Mouse (Mus musculus): ENCODE results near the gene Hoxc4. TPM values are rescaled to one million over a fixed set of nuclear protein-coding genes. Genes with fewer than 3 reads are reported as not detected.
A peak's percentile ranks its signal among the peaks of the same experiment; 100 is the strongest.

Gene Hoxc4
- total RNA-seq, 1 experiment: 0.31 TPM

DNA sequence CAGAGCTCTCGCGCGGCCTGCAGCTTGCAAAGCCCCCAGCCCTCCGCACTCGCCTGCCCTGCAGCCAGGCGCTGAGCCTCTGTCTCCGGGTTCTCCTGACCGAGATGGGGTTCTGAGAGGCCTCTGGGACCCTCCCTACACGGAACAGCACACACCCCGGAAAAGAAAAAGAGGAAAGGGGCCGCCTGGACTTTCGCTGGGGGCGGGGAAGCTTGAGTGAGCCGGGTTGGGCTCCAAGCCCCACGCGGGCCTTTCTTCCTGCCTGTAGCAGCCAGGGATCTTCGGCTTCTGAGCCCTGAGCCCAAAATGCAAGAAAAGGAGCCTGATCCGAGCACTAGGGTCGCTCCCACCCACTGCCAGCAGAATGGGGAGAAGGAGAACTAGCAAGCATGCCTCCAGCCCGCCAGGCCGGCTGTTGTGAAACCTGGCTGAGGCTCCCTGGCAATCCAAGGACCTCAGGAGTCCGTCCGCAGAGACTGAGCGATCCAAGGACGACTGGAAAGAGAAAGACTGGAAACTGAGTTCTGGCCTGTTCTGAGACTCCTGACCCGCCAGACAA lies 6.7 kb upstream of the Hoxc4 start:
- in situ Hi-C loops (cut with MboI; ENCODE audit: low sequenced_read_pairs in 2 of 2, unreplicated experiment in 2 of 2): loop anchor here in 1 of 2 experiments (10.0 kb wide), 1 partner anchor 163 kb away; no protein-coding TSS in a partner anchor
- DNase-seq (ENCODE audit: low read depth, low spot score): no peak
- no peaks in the 10 kb centered on the region for H3K9me3 ChIP-seq (ENCODE audit: control insufficient read depth, insufficient read depth, low read depth, low read length)
- no peak overlapping the region for H3K4me3 ChIP-seq (ENCODE audit: insufficient read depth in 1 of 2, low read depth in 1 of 2, low read length in 2 of 2, poor library complexity in 1 of 2, severe bottlenecking in 1 of 2)
- no peak overlapping the region for H3K9ac ChIP-seq (ENCODE audit: insufficient read depth, low read depth, low read length, poor library complexity, severe bottlenecking)
- H3K4me1 ChIP-seq (ENCODE audit: control insufficient read depth in 2 of 2, insufficient read depth in 2 of 2, low read length in 2 of 2, poor library complexity in 1 of 2): peaks cover 0 to 3% of the 10 kb centered on the region in 2 experiments; a peak in 1 of 4 replicates
- H3K27ac ChIP-seq (ENCODE audit: insufficient read depth, low read depth, low read length, poor library complexity, severe bottlenecking): no peak overlapping the region
- H3K36me3 ChIP-seq (ENCODE audit: control insufficient read depth, insufficient read depth, low read length, poor library complexity, severe bottlenecking): no peaks in the 10 kb centered on the region
- TF ChIP-seq CHD2 (IDR thresholded peaks at IDR 0.05; ENCODE audit: low read depth, low read length) (no peak), ZNF384 (IDR thresholded peaks at IDR 0.05; ENCODE audit: low read depth, low read length) (no peak), ZC3H11A (IDR thresholded peaks at IDR 0.05; ENCODE audit: borderline replicate concordance, low read depth, low read length) (no peak), MAFK (IDR thresholded peaks at IDR 0.05; ENCODE audit: insufficient read depth, low read depth, low read length) (no peak), HCFC1 (IDR thresholded peaks at IDR 0.05; ENCODE audit: borderline replicate concordance, insufficient read depth, low read length) (no peak)

DNA sequence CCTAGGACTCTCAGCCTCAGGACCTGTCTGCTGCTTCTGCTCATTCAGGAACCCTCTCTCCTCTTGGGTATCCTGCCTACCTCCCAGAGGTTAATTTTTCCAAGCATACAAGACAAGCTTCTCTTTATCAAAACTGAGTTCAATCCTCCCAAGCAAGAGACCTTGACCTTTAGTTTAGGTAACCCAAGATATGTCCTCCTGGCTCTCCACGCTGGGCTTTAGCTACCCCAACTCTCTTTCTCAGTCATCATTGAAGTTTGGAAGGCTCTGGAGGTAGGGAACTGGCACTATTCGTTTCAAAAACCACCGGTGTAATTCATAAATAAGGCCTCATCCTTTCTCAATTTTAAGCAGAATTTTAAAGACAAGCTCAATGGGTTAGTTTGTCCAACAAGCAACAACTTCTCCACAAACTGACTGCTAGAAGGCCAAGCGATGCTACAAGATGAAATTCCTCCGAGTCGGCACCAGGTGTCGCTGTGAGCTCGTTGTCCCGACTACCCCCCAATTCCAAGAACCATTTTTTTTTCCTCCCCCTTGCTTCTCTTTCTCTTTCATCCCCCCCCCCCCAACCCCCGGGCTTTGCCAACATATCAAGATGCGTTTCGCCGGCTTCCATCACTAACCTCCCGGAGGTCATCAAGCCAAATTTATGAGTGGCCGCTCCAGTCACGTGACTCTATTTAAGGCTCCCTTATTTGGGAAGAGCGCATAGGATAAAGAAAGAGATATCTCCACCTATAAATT lies 5.3 kb upstream of the Hoxc4 start:
- in situ Hi-C loops (cut with MboI; ENCODE audit: low sequenced_read_pairs in 2 of 2, unreplicated experiment in 2 of 2): loop anchor here in 1 of 2 experiments (10.0 kb wide), 1 partner anchor 161 kb away; no protein-coding TSS in a partner anchor
- no peaks in the 10 kb centered on the region for H3K9me3 ChIP-seq (ENCODE audit: control insufficient read depth, insufficient read depth, low read depth, low read length)
- no peak for DNase-seq (ENCODE audit: low read depth, low spot score)
- H3K27ac ChIP-seq (ENCODE audit: insufficient read depth, low read depth, low read length, poor library complexity, severe bottlenecking): no peak overlapping the region
- no peak overlapping the region for H3K9ac ChIP-seq (ENCODE audit: insufficient read depth, low read depth, low read length, poor library complexity, severe bottlenecking)
- H3K36me3 ChIP-seq (ENCODE audit: control insufficient read depth, insufficient read depth, low read length, poor library complexity, severe bottlenecking): no peaks in the 10 kb centered on the region
- peaks cover 0 to 3% of the 10 kb centered on the region in 2 experiments; a peak in 1 of 4 replicates for H3K4me1 ChIP-seq (ENCODE audit: control insufficient read depth in 2 of 2, insufficient read depth in 2 of 2, low read length in 2 of 2, poor library complexity in 1 of 2)
- no peak for TF ChIP-seq ZC3H11A (IDR thresholded peaks at IDR 0.05; ENCODE audit: borderline replicate concordance, low read depth, low read length)
- peak; percentile 70 for TF ChIP-seq ZNF384 (IDR thresholded peaks at IDR 0.05; ENCODE audit: low read depth, low read length)
- H3K4me3 ChIP-seq (ENCODE audit: insufficient read depth in 1 of 2, low read depth in 1 of 2, low read length in 2 of 2, poor library complexity in 1 of 2, severe bottlenecking in 1 of 2): peak overlapping the region; percentile 3 to 10; a peak in 3 of 4 replicates

DNA sequence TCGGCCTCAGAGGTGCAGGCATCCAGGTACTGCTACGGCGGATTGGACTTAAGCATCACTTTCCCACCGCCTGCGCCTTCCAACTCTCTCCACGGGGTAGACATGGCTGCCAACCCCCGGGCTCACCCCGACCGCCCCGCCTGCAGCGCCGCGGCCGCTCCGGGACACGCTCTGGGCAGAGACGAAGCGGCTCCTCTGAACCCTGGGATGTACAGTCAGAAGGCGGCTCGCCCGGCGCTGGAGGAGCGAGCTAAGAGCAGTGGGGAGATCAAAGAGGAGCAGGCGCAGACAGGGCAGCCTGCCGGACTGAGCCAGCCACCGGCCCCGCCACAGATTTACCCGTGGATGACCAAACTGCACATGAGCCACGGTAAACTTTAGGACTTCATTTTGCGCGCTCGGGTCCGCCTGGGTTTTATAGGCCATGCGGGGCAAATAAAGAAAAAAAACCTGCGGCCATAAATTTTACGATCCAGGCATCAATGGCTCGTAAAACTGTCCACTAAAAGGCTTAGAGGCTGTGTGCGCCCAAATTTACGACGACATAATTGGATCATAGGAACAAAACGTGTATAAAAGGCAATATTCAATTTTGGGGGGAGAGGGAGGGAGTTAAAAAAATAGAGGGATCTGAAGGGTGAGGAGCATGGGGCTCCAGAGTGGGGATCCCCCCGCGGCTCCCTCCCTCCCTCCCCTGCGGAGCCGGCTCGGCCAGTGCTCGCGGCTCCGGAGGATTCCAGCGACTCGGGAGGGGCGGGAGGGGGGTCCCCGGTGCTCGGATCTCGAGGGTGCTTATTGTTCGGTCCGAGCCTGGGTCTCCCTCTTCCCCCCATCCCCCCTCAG lies 4.3 kb upstream of the Hoxc4 start:
- in situ Hi-C loops (cut with MboI; ENCODE audit: low sequenced_read_pairs in 2 of 2, unreplicated experiment in 2 of 2): loop anchor here in 1 of 2 experiments (10.0 kb wide), 1 partner anchor 160 kb away; no protein-coding TSS in a partner anchor
- Histone ChIP-seq H3K9ac (ENCODE audit: insufficient read depth, low read depth, low read length, poor library complexity, severe bottlenecking) (no peak overlapping the region), H3K4me1 (ENCODE audit: control insufficient read depth in 2 of 2, insufficient read depth in 2 of 2, low read length in 2 of 2, poor library complexity in 1 of 2) (peaks cover 0 to 3% of the 10 kb centered on the region in 2 experiments; a peak in 1 of 4 replicates), H3K36me3 (ENCODE audit: control insufficient read depth, insufficient read depth, low read length, poor library complexity, severe bottlenecking) (no peaks in the 10 kb centered on the region), H3K4me3 (ENCODE audit: insufficient read depth in 1 of 2, low read depth in 1 of 2, low read length in 2 of 2, poor library complexity in 1 of 2, severe bottlenecking in 1 of 2) (peak overlapping the region; percentile 29 to 38), H3K9me3 (ENCODE audit: control insufficient read depth, insufficient read depth, low read depth, low read length) (no peaks in the 10 kb centered on the region), H3K27ac (ENCODE audit: insufficient read depth, low read depth, low read length, poor library complexity, severe bottlenecking) (no peak overlapping the region)
- TF ChIP-seq CHD2 (IDR thresholded peaks at IDR 0.05; ENCODE audit: low read depth, low read length) (no peak), ZC3H11A (IDR thresholded peaks at IDR 0.05; ENCODE audit: borderline replicate concordance, low read depth, low read length) (no peak), ZNF384 (IDR thresholded peaks at IDR 0.05; ENCODE audit: low read depth, low read length) (no peak), HCFC1 (IDR thresholded peaks at IDR 0.05; ENCODE audit: borderline replicate concordance, insufficient read depth, low read length) (no peak), MAFK (IDR thresholded peaks at IDR 0.05; ENCODE audit: insufficient read depth, low read depth, low read length) (no peak)
- no peak for DNase-seq (ENCODE audit: low read depth, low spot score)

DNA sequence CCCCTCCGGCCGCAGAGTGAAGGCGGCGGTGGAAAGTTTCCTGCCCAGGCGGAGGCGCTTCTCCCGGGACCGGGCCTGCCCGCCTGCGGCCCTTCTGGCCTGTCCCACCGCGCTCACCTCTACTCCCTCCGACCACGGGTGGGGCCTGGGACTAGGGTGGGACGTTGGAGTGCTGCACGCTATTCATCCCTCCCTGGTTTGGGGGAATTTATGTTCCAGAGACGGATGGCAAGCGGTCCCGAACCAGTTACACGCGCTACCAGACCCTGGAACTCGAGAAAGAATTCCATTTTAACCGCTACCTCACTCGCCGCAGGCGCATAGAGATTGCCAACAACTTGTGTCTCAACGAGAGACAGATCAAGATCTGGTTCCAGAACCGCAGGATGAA lies 3.7 kb upstream of the Hoxc4 start:
- peak overlapping the region; percentile 6 to 29; a peak in 3 of 4 replicates for H3K4me3 ChIP-seq (ENCODE audit: insufficient read depth in 1 of 2, low read depth in 1 of 2, low read length in 2 of 2, poor library complexity in 1 of 2, severe bottlenecking in 1 of 2)
- H3K27ac ChIP-seq (ENCODE audit: insufficient read depth, low read depth, low read length, poor library complexity, severe bottlenecking): no peak overlapping the region

More for the DNA sequence above, 3.7 kb upstream of the Hoxc4 start:
- Histone ChIP-seq H3K4me1 (ENCODE audit: control insufficient read depth in 2 of 2, insufficient read depth in 2 of 2, low read length in 2 of 2, poor library complexity in 1 of 2) (peaks cover 0 to 3% of the 10 kb centered on the region in 2 experiments; a peak in 1 of 4 replicates), H3K36me3 (ENCODE audit: control insufficient read depth, insufficient read depth, low read length, poor library complexity, severe bottlenecking) (no peaks in the 10 kb centered on the region), H3K9ac (ENCODE audit: insufficient read depth, low read depth, low read length, poor library complexity, severe bottlenecking) (no peak overlapping the region), H3K9me3 (ENCODE audit: control insufficient read depth, insufficient read depth, low read depth, low read length) (no peaks in the 10 kb centered on the region)
- TF ChIP-seq HCFC1 (IDR thresholded peaks at IDR 0.05; ENCODE audit: borderline replicate concordance, insufficient read depth, low read length) (no peak), ZC3H11A (IDR thresholded peaks at IDR 0.05; ENCODE audit: borderline replicate concordance, low read depth, low read length) (no peak), MAFK (IDR thresholded peaks at IDR 0.05; ENCODE audit: insufficient read depth, low read depth, low read length) (no peak), CHD2 (IDR thresholded peaks at IDR 0.05; ENCODE audit: low read depth, low read length) (no peak), ZNF384 (IDR thresholded peaks at IDR 0.05; ENCODE audit: low read depth, low read length) (no peak)
- in situ Hi-C loops (cut with MboI; ENCODE audit: low sequenced_read_pairs in 2 of 2, unreplicated experiment in 2 of 2): loop anchor here in 1 of 2 experiments (10.0 kb wide), 1 partner anchor 160 kb away; no protein-coding TSS in a partner anchor
- DNase-seq (ENCODE audit: low read depth, low spot score): no peak
